Mouse (Mus musculus) C2C12 (cell line): ENCODE results near the gene Pard3b.

Experiments used
- CEBPB ChIP-seq: IDR thresholded peaks from one replicate; pipeline ENCODE4 v1.6.1; 2011; ENCODE audit warnings: low read depth, mild to moderate bottlenecking, control low read depth, moderate library complexity
- CTCF ChIP-seq: IDR thresholded peaks from one replicate; pipeline ENCODE4 v1.5.1; 2011; ENCODE audit not compliant: control insufficient read depth, insufficient read depth, insufficient read length
- MAX ChIP-seq: IDR thresholded peaks from one replicate; pipeline ENCODE4 v1.6.1; 2011; ENCODE audit warnings: mild to moderate bottlenecking, control low read depth
- MYOD1 ChIP-seq: IDR thresholded peaks from one replicate; pipeline ENCODE4 v1.6.1; 2011; ENCODE audit warnings: low read depth; ENCODE audit not compliant: control insufficient read depth, insufficient read length
- USF1 ChIP-seq: IDR thresholded peaks from one replicate; pipeline ENCODE4 v1.6.1; 2011; ENCODE audit warnings: low read depth, mild to moderate bottlenecking, control low read depth, moderate library complexity

DNA sequence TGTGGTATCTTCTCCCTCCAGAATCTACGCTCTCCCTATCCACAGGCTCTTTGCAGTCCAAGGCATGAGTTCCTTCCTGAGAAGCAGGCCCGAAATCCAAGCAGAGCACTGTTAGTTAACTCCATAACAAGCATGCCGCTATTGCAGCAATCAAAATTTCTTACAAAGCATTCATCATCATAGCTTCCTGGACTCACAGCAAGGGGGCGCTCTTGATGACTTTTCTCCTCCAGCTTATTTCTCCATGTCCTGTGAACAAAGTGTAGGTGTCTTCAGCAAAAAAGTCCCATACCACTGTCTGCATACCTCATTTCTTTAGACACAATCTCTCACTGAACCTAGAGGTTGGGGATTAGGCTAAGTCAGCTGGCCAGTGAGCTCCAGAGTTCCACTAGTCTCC, 739.7 kb downstream of the Pard3b start:
- no peak for TF ChIP-seq CTCF
- no peak for TF ChIP-seq USF1
- no peak for TF ChIP-seq MAX
- no peak for TF ChIP-seq MYOD1
- no peak for TF ChIP-seq CEBPB
